Mouse (Mus musculus) thymus, postnatal 10 days (tissue): ENCODE results near the gene 4930404H24Rik.

ENCODE experiments used
- DNase-seq, 2 experiments: peaks; one replicate each; pipeline ENCODE4 v3.0.0; 2021; ENCODE audit warnings: low spot score in 2 of 2

The 4930404H24Rik gene

DNA sequence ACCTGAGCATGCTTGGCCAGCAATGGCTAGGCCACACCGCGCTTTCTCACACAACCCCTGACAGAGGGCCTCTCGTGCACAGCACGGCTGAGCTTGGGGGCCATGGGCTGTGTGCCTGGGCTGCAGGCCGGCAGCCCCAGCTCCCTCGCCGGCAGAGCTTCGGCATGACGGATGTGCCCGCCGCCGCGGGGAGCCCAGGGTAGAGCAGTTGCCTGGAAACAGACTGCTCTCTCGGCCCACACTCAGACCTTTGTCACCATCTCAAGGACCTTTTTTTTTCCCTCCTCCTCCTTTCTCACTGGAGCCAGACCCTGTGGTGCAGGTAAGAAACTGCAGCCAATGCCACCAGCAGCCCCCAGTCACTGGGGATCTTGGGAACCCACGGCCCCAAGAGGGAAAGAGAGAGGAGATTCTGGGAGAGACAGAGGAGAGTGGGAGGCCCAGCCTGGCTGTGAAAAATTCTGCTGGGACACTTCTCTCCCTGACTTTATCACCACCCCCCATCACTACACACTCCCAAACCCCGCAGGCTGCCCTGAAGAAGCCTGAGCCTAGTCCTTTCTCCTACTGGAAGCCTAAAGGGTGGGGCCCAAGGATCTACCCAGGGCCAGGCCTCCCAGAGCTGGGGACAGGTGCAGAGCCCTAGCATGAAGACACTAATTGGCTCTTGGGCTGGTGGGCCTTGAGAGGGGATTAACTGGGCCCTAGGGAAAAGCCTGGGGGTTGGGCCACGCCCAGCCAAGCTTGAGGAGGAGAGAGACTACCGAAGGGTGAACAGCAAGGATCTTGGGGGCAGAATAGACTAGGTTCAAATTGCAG lies 16.8 kb downstream of the 4930404H24Rik start:
- DNase-seq: no peak

DNA sequence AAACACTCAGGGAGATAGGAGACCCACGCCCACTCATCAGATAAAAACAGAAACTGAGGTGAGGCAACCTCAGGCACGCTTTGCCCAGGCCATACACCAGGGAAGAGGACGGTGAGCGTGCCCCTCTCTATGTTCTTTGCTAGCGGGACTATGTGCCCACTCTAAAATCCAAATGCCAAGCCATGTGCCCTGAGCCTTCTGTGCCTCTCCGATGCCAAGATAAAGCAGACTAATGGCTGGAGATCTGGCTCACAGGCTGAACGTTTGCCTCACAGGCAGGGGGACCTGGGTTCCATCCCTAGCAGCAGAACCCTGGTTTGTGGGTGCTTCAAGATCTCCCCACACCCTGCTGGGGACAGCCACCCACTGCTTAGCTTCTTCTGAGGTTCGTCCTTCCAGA lies 17.5 kb downstream of the 4930404H24Rik start:
- no peak for DNase-seq

DNA sequence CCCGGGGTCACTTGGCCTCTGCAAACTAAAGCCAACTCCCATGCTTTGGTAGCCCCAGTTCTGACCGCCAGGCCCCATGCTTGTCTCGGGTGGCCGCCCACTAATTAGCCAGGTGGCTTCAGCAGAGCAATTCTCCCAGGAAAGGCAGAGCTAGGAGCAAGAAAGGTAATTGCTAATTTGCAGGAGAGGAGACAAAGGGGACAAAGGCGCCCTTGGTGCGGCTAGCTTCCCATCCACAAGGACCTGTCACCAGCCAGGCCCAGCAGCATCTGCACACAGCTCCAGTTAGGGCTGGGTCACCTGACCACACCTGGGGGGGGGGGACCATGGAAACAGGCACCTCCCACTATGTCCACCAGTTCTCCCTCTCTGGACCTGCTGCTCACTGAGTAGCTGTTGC lies 19.0 kb downstream of the 4930404H24Rik start:
- DNase-seq: no peak

DNA sequence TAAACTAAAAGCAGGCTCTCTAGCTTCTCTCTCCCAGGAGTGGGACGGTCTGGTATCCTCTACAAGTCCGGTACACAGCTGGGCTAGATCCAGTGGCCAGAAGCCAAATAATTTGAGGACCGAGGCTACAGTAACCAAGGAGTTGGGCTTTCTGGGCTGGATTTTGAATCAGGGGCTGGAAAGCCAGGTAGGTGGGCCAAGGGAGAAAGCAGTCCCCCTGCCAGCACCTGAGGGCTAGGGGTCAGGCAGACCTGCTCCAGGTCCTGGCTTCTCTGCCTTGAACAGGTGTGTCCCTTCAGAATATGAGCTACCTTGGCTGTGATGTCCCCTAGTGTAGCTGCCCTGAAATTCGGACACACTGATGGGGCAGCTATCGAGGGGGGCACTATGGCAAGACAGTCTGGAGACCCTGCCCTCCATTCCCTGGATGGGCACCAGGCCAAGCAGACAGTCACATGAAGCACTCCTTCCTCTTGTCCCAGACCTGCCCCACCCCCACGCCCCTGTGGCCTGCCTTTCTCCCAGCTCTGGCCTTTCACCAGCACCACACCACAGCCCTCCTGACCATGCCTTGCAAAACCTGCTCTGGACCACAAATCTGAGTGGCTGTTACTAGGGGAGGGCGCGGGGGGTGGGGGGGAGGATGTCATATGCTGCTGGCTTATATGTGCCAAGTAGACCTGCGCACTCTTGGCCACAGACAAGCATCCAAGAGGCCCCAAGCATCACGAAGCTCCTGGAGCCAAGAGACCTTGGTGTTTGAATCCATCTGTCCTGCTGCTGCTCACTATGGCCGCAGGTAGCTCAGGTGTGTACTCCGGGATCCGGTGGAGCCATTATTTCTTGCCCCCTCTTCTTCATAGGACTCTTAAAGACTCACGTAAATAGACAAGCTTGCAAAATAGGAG lies 20.1 kb downstream of the 4930404H24Rik start:
- no peak for DNase-seq

DNA sequence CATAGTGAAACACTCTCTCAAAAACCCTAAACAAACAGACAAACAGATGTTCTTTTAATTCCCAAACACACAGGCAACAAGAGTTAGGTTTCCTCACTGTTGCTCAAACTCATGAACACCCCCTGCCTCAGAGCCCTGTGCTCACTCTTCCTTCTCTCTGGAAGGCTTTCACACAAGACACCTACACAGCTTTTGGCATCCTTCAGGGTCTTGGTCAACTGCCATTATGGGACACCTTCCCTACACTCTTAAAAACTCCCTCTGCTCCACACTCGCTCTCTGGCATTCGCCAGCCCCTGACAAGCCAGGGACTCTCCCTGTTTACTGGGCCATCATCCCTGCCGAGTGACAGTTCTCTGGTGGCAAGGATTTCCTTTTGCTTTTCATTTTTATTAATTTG lies 21.4 kb downstream of the 4930404H24Rik start:
- DNase-seq: no peak

DNA sequence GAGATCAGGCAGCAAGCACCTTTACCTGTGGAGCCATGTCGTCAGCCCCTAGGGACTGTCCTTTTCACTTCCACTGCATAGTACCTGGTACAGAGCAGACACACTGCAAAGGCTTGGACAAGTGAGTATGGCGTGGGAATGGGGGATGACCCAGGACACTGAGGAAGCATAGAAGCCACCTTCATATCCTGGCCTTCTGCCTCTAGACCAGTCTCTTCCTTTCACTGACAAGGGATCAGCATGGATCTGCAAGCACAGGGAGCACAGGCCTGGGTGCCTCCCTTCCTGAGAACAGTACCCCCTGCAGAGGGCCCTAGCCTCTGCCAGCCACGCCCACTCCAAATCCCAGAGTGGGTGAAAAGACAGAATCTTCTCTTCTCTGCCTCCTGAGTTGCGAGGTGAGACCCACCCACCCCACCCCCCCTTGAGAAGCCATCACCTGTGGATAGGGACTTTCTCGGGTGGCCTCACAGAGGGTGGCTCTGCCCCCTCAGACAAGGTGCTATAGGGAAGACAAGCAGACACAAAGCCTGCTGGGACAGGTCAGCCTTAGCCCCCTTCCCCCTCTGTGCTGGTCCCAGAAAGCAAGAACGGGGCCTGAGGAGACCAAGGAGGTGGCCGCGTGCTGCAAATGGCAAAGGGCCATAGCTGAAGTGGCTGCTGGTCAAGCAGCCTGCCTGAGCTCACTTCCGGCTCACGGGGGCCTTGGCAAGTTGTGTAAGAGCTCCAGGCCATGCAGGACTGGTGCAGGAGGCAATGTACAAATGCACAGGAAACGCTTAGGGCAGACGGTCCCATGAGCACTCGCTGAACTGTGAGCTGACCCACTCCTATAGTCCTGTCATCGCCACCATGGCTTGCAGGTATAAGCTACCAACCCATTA lies 22.1 kb downstream of the 4930404H24Rik start:
- no peak for DNase-seq

DNA sequence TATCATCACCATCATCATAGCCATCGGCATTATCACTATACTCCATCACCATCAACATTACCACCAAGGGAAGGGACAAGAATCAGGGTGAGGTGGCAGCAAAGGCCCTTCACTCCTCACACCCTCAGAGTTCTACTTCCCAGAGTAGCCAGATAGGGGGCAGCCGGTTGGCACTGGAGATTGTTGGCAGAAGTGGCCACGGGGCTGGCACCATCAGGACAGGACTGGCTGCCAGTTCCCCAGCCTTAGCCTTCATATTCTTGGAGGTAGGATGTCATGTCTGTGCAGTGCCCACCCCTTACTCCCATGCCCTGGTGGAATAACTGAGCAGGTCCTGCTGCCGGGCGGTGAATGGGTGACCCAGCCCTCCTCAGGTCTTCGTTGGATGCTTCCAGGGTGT lies 23.0 kb downstream of the 4930404H24Rik start:
- no peak for DNase-seq

DNA sequence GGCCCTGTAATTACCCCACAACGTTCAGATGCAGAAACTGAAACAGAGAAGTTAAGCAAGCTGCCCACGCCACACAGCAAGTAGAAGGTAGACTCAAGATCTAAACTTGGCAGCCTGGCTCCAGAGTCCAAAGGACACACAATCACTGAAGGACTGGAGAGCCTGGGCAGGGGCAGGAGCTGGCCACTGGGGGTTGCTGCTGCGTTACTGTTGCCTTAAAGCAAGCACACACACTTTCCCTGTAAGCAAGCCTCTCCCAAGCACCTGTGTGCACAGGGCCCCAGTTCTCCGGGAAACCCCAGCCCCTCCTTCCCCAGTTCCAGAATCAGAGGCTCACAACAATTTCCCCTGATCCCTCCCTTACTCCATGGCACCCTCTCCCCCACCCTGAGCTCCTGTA lies 24.4 kb downstream of the 4930404H24Rik start:
- no peak for DNase-seq

DNA sequence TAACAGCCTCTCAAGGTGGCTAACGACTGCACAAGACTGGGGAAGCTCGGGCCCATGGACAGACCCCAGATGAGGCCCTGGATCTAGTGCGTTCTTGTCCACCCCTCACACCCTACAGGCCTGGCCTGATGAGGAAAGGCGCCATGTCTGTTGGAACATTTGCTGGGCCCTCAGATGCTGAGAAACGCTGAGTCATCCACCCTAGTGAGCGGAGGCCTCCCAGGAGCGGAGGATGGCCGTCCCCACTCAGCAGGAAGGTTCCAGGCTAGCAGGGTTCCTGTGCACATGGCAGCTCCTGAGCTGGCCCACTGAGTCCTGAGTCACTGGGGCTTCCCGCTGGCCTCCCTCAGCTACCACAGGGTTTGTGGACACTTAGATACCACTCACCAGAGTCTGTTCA lies 27.5 kb downstream of the 4930404H24Rik start:
- DNase-seq: no peak

DNA sequence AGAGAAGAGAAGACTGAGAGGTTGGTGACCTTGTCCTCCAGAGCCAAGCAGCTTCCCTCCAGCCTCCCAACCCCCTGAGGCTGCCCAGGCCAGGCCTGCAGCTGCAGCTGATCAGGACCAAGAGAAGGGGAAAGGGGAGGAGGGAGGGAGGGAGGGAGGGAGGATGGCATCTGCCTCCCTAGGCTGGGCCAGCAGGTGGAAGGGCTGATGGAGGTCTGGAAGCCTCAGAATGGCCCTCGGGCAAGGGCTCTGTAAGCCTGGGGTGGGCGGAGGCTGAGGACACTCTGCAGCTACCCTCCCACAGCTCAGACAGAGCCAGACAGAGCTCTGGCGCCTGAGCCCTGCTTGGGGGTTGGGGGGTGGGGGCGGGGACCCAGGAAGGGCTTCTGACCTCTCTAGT lies 29.7 kb downstream of the 4930404H24Rik start:
- DNase-seq: no peak

DNA sequence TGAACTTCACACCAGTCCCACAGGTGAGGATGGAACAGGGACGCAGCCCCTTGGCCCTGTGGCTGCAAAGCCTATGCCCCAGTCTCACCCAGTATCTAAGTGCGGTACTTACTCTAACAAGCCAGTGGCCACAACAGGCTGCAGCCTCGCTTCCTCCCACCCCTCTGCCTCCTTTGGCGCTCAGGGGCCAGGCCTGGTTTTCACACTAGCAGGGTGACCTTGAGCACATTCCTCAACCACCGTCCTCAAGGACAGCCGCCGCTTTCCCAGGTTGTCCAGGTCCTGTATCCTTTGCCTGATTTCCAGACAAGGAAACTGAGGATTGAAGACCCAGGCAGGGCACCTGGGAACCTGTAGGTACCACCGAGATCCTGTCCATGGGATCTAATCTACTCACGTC lies 30.6 kb downstream of the 4930404H24Rik start:
- no peak for DNase-seq

DNA sequence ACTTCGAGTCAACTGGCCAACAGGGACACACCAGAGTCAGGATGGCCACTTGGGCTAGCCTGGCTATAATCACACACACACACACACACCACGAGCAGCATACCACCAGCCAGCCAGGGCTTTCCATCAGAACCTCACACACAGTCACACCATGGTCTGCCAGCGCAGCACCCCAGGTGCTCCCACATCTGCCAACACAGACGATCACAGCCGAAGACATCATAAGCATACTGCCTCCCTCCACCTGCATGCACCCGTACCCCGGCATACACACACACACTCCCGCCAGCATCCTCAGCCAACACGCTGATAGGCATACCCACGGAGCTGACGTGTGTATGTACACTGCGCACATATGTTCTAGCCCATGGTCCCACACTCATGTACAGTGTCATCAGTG lies 31.1 kb downstream of the 4930404H24Rik start:
- peak; percentile 62 to 66 for DNase-seq

DNA sequence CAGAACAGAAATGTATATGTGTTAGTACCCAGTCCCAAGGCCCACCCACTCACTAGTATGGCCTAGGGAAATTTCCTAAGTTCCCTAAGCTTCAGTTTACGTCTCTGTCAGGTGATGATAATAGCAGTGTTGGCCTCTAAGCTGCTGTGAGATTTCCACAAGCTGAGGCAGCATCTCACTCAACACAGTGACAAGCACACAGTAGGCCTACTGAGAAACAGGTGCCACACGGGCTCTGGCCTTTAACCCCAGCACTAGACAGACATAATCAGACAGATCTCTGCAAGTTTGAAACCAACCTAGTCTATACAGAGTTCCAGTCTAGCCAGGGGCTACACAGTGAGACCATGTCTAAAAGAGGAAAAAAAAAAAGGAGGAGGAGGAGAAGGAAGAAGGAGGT lies 32.1 kb downstream of the 4930404H24Rik start:
- no peak for DNase-seq

DNA sequence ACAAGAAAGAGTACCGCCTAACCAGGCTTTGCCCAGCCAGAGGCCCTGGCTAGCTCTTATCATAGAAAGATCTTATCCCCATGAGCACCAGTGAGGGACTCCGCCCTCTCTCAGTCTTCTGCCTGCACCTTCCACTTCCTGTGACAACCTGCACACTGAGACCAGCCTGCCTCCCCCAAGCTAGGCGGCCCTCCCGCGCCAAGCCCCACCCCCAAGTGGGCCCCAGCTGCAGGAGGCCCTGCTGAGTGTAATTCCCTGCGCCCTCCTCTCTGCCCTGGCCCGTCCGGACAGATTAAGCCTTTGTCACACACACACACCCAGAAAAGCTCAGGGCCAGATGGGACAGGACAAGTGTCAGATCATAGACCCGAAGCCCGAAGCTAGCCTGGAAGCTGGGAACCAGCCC lies 33.3 kb downstream of the 4930404H24Rik start:
- peak; percentile 83 to 85 for DNase-seq

DNA sequence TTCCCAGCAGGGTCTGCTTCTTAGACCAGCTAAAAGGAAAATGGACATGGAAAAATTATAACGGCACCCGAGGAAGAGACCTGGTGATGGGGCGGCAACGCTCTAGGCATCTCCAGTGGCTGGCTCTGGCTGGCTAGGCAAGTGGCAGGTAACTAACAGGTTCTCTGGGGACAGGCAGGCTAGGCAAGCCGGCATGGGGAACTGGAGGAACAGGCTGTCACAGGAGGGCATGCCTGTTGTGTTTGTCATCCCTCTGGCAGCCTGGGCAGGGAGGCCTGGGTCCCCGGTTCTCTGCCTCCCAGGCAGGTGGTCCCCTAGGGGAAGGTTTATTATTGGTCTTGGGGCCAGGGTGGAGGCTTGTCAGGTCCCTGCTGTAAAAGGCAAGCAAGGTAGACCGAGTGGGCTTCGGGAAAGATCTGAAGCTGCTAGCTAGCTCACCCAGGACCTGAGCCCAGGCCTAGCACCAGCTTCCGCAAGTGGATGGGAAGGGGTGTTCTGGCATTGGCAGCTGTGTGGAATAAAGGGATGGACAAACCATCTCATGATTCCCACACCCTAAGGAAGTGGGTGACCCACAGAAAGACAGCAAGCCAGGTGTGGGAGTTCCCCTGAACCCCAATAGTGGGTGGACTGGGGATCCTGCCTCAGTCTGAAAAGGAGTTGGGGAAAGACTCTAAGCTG lies 34.4 kb downstream of the 4930404H24Rik start:
- no peak for DNase-seq

DNA sequence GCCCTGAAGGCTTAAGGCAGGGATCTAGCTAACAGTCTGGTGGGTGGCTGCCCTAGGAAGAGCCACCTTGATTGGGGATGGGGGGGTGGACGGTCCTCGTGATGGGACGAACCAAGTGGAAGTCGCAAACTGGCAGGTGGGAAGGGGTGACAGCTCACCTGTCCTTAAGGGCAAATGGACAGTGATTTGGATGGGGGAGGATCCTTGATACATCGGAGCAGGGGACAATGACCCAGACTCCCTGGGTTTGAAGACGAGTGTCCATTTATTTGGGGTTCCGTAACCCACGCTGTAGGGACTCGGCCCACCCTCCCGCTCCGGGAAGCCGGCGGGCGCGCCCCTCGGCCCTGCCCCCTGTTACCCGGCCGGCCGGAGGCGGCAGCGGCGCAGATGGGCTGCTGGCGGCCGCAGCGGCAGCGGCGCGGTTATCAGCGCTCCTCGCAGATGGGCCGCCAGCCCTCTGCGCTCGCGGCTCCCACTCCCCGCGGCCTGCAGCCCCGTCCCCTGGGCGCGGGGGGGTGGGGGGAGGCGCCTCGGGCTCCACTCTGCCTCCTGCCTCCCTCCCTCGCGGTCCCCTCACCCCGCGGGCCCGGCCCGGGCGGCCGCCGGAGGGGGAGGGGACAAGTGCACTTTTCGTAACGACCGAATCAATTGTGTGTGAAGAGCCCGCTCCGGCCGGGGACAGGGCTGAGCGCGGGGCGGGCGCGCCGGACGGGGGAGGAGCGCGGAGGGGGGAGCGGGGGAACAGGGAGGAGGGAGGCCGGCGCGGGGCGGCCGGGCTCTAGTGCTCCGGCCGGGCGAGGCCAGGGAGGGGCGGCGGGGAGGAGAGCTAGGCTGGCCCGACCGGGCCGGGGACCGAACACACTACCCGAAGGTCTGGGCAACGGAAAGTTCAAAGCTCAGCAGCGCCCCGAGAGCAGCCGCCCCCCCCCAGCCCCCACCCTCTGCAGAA lies 35.3 kb downstream of the 4930404H24Rik start:
- peak in 1 of 2 experiments; percentile 22 for DNase-seq

DNA sequence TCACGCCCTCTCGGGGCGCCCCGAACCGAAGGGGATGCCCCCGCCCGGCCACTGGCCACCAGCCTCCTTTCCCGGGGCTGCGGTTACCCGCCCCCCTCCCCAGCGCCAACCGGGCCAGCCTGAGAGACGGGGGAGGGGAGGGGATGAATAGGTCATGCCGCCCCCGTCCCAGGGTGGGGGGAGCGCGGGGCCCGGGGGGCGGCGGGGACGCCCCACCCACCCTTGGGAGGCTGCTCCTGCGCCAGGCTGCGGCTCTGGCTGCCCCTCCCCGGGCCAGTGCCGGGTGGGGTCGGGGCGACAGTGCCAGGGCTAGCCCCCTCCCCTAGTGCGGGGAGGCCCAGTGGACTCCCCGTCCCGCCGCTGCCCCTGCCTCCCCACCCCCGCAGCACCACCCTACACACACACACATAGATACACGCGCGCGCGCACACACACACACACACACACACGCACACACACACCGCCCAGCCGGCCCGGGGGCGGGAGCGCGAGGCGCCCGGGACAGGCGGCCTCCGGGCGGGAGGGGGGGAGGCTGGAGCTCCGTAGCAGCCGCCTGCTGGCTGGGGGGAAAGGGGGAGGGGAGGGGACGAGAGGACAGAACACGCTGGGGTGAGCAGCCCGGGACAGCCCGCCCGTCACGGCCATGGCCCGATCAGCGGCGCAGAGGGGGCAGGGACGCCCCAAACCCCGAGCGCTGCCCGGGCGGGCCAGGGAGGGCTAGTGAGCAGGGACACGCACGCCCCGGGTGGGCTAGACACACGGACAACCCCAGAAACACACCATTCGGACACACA lies 36.2 kb downstream of the 4930404H24Rik start:
- peak in 1 of 2 experiments; percentile 28 for DNase-seq

DNA sequence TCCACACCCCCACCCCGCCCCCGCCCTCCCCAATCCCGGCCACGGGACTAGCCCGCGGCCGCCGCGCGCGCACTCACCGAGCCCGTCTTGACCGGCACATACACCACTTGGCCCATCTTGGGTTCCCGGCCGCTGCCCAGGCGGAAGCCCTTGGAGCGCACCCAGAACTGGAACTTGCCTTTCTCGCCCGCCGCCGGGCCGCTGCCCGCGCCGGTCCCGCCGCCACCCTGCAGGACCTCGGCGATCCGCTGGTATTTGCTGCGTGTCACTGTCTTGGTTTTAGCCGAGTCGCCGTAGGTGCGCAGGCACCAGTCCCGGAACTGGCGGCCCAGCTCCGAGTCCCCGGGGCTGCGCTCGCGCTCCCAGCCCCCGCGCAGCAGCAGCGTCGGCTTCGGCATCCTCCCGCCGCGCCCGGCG lies 36.8 kb downstream of the 4930404H24Rik start:
- DNase-seq: peak in 1 of 2 experiments; percentile 33
